Mouse (Mus musculus) heart, adult 2 months (tissue): Measurements from ENCODE around the gene Hapln2.

Experiments
- CTCF ChIP-seq: fragments of 200-600 bp; IDR thresholded peaks from 2 replicates; pipeline ENCODE4 v1.8.1; 2022; ENCODE audit warnings: antibody characterized with exemption, mild to moderate bottlenecking, moderate library complexity
- POLR2A ChIP-seq: fragments of 200-500 bp; IDR thresholded peaks from 2 replicates; pipeline ENCODE4 v1.6.1; 2011; ENCODE audit warnings: mild to moderate bottlenecking, low read depth, low read length, control low read depth; ENCODE audit not compliant: insufficient read depth

DNA sequence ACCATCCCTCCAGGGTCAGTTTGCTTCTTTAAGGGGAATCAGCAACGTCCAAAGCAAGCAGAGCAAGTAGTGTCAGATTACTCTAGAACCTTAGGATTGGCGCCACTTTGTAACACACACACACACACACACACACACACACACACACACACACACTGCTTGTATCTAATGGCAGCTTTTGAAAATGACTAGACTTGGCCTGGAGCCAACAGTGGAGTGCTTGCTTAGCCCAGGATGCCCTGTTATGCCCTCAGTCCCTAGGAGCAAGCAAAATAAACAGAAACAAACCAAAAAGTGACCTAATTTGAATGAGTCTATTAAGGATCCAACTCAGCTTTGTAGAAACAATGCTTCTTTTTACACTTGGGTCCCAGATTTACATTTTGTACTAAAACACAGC, 41.0 kb upstream of the Hapln2 start:
- TF ChIP-seq CTCF (no peak), POLR2A (no peak)
